Mouse (Mus musculus) heart, embryonic 10.5 days (tissue): ENCODE data around the gene Lrr1. TPM values are rescaled to one million over a fixed set of nuclear protein-coding genes. Genes with fewer than 3 reads are reported as not detected.
A peak's percentile ranks its signal among the peaks of the same experiment; 100 is the strongest.
"Not testable (repeated sequence)": the region's sequence is repeated elsewhere in the genome, so short reads cannot be mapped to it uniquely, and the experiment has no call there.

Experiments
- DNase-seq: peaks from one replicate; pipeline ENCODE4 v3.0.0-alpha.2; 2017; ENCODE audit warnings: low spot score
- H3K27ac ChIP-seq: fragments of 300-500 bp; sonication (generic); 2 replicates; pipeline ENCODE4 v1.5.1; 2016; ENCODE audit warnings: mild to moderate bottlenecking
- H3K27me3 ChIP-seq: fragments of 300-500 bp; sonication (generic); 2 replicates; pipeline ENCODE4 v1.6.1; 2016; ENCODE audit warnings: mild to moderate bottlenecking; ENCODE audit not compliant: poor library complexity, insufficient read depth, severe bottlenecking
- H3K36me3 ChIP-seq: fragments of 300-500 bp; sonication (generic); 2 replicates; pipeline ENCODE4 v1.6.1; 2016; ENCODE audit warnings: mild to moderate bottlenecking, moderate library complexity
- H3K4me1 ChIP-seq: fragments of 300-500 bp; sonication (generic); 2 replicates; pipeline ENCODE4 v1.6.1; 2016; ENCODE audit warnings: mild to moderate bottlenecking
- H3K4me3 ChIP-seq: fragments of 300-500 bp; sonication (generic); 2 replicates; pipeline ENCODE4 v1.5.1; 2016; ENCODE audit warnings: mild to moderate bottlenecking, moderate library complexity
- H3K9me3 ChIP-seq: fragments of 300-500 bp; sonication (generic); 2 replicates; pipeline ENCODE4 v1.6.1; 2016; ENCODE audit warnings: mild to moderate bottlenecking, moderate library complexity
- WGBS: fragments of 180-500 bp; shearing (Covaris S2); methylation state at CpG from one replicate; pipeline ENCODE4 v1.1.7; 2016; 5-methylcytosine and 5-hydroxymethylcytosine counted together
- polyA plus RNA-seq: library from polyadenylated mRNA; unstranded; fragments of >200 nt; fragmentation: Nextera tagmentation; extraction: Ambion mirVana; gene quantifications from 2 replicates; pipeline ENCODE4 v1.2.1, GENCODE M21; 2016

Lrr1 gene
- polyA plus RNA-seq, 1 experiment from 2014 or later = 24.3 TPM

DNA sequence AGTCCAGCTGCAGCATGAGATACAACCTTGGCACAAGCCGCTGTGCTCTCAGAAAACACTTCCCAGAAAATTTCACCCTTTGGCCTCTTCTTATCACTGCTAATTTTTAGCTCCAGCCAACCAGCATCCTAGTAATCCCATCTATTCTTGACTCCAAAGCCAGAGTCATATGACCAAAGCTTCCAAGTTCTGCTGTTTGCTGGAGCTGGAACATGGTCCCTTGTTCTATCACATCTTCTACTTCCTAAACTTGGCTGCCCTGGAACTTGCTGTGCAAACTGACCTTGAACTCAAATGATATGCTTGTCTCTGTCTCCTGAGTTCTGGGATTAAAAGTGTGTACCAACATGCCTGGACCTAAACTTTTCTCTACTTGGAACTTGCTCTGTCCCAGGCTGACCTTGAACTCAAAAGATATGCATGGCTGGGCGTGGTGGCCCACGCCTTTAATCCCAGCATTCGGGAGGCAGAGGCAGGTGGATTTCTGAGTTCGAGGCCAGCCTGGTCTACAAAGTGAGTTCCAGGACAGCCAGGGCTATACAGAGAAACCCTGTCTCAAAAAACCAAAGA, 21.4 kb upstream of the Lrr1 start:
- Histone ChIP-seq H3K4me3 (no peak overlapping the region), H3K27me3 (no peaks in the 10 kb centered on the region), H3K4me1 (no peaks in the 10 kb centered on the region), H3K36me3 (no peaks in the 10 kb centered on the region), H3K9me3 (no peaks in the 10 kb centered on the region), H3K27ac (no peak overlapping the region)
- 87% methylated on average over 5 of the region's 5 CpGs for WGBS
- DNase-seq = no peak

DNA sequence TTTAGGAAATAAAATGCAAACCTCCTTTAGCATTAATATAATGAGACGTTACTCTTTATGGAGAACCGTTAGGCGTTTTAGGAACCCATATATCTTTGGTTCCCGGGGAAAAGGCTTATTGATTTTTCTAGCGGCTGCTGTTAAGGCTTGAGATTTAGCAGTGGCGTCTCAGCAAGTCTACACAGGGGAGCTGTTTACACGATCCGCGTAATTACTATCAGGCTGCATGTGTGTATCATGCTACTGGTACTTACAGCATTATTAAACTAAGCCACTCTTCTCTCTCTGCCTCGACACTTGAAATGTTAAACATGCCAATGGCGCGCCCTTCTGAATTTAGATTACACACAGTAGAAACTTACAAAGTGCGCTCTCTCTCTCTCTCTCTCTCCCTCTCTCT, 18.6 kb upstream of the Lrr1 start:
- Histone ChIP-seq H3K36me3 (no peaks in the 10 kb centered on the region), H3K4me1 (no peaks in the 10 kb centered on the region), H3K9me3 (no peaks in the 10 kb centered on the region), H3K27ac (no peak overlapping the region), H3K27me3 (no peaks in the 10 kb centered on the region), H3K4me3 (no peak overlapping the region)
- DNase-seq = no peak
- WGBS = 79% methylated on average over 13 of the region's 13 CpGs

DNA sequence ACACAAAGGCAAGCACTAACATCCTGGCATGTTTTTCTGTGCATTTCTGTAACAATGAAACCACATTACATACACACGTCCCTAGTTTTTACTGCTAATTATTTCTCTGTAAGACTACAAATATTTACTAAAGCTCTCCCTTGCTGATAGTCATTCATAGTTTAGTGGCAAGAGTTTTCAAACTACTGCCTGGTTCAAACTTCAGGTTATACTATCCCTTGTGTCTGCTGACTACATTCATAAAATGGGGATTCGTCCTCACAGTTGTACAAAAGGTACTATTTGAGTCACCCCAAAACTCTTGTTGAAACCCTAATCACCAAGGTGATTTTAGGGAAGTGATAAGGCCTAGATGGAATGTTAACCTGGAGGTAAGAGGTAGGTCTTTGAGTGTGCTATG, 12.7 kb upstream of the Lrr1 start:
- peaks cover 3% of the 10 kb centered on the region; the same call in 1 of the 2 replicates for H3K4me1 ChIP-seq
- 86% methylated on average over 2 of the region's 2 CpGs for WGBS
- H3K4me3 ChIP-seq = no peak overlapping the region
- DNase-seq = no peak
- H3K27me3 ChIP-seq = no peaks in the 10 kb centered on the region
- H3K27ac ChIP-seq = no peak overlapping the region
- H3K9me3 ChIP-seq = no peaks in the 10 kb centered on the region
- H3K36me3 ChIP-seq = peaks cover 22% of the 10 kb centered on the region

DNA sequence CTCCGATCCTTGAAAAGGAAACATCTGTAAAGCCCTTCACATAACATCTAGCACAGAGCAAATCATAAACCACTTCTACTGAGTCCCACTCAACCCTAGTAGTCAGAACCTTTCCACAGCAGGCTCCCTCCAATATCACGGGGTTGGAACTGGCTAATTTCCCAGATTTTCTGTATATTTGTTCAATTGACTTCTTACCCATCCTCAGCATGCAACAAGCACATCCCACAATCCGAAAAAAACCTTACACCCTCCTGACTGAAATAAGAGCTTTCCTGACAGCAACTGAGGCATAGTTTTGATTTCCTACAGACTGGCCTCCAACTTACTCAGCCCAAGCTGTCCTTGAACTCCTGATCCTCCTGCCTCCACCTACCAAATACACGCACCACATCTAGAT, 12.2 kb upstream of the Lrr1 start:
- no peaks in the 10 kb centered on the region for H3K9me3 ChIP-seq
- no peak overlapping the region for H3K27ac ChIP-seq
- H3K4me1 ChIP-seq = peaks cover 3% of the 10 kb centered on the region; the same call in 1 of the 2 replicates
- H3K36me3 ChIP-seq = peaks cover 22% of the 10 kb centered on the region
- no peaks in the 10 kb centered on the region for H3K27me3 ChIP-seq
- no peak overlapping the region for H3K4me3 ChIP-seq
- DNase-seq = no peak
- WGBS = 86% methylated on average over 4 of the region's 4 CpGs

DNA sequence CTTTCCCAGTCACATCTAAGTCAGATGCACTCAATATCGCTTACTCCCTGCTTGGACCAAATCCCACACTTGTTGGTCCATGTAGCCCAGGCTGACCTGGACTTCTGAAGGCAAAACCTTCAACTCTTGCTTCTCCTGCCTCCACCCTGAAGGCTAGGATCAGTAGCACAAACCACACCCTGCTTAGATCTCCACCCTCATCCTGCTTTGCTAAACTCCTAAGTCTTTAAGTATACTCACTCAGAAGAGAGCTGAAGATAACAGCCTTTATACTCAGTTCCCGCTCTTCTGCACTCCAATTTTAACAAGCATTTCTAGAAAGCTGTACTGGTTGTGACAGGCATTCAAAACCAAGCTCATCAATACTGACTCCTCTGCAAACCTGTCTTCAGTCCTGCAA, 11.5 kb upstream of the Lrr1 start:
- H3K9me3 ChIP-seq = no peaks in the 10 kb centered on the region
- WGBS = 85% methylated on average over 2 of the region's 2 CpGs
- no peak overlapping the region for H3K27ac ChIP-seq
- no peak for DNase-seq
- H3K27me3 ChIP-seq = no peaks in the 10 kb centered on the region
- peaks cover 22% of the 10 kb centered on the region for H3K36me3 ChIP-seq
- H3K4me3 ChIP-seq = 0 out of 2 replicates have a peak overlapping the region, but pooled peaks have one; percentile 88
- H3K4me1 ChIP-seq = peaks cover 3% of the 10 kb centered on the region; the same call in 1 of the 2 replicates

DNA sequence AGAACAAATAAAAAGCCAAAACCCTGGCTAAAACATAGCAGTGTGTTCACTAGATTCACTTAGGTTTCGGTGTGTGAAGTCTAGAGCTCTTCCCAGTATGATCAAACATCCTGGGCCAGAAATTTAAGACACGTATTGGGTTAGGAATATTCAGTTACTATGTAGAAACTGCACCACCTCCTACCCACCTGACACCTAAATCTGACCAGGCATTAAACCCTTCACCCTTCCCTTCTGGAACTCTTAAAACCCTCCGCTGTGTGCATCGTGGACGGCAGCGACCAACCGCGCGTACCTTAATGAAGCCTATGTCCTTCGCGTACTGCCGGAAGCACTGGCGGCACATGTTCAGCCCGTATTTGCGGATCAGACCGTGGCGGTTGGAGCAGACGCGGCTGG, 10.2 kb upstream of the Lrr1 start:
- DNase-seq = no peak
- H3K4me1 ChIP-seq = peaks cover 3% of the 10 kb centered on the region; the same call in 1 of the 2 replicates
- peaks cover 22% of the 10 kb centered on the region for H3K36me3 ChIP-seq
- H3K9me3 ChIP-seq = no peaks in the 10 kb centered on the region
- H3K27ac ChIP-seq = peak overlapping the region; percentile 97
- no peaks in the 10 kb centered on the region for H3K27me3 ChIP-seq
- under 1% methylated on average over 19 of the region's 19 CpGs for WGBS
- H3K4me3 ChIP-seq = peak overlapping the region; percentile 88

DNA sequence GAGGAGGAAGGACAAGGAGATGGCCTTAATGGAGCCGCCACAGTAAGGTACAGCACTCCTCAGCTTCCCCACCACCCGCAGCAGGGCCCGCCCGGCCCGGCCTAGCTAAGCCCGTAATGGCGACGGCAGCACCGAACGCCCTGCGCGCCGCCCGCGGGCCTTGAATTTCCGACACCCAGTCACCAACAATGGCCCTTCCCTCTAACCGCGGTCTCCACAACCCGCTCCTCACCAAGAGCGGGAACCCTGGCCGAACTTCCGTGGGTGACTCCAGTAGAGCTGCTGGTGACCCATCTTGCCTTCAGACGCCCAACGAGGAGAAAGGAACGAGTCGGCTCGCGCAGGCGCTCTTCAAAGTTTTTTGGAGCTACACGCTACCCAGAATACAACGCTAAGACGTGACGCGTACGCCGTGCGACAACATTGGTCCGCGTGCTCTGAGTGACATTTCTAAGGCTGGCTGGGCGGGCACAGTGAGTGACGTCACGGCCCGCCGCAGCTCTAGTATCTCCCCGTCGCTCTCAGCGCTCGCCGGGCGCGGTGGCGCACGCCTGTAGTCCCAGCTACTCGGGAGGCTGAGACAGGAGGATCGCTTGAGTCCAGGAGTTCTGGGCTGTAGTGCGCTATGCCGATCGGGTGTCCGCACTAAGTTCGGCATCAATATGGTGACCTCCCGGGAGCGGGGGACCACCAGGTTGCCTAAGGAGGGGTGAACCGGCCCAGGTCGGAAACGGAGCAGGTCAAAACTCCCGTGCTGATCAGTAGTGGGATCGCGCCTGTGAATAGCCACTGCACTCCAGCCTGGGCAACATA, 9.6 kb upstream of the Lrr1 start, which contains the start of gene Rps29:
TSS of gene Rps29 (minus strand) at position 422 of the 813 bp plus-strand sequence.
- H3K4me1 ChIP-seq, H3K9me3 ChIP-seq, H3K27me3 ChIP-seq: not testable (repeated sequence)
- Histone ChIP-seq H3K27ac (peak within 1 kb of the TSS; percentile 97), H3K4me3 (peak within 1 kb of the TSS; percentile 88), H3K36me3 (peaks cover 22% of the 10 kb centered on the region)
- peak; percentile 99 for DNase-seq
- under 1% methylated on average over 59 of the region's 68 CpGs for WGBS

DNA sequence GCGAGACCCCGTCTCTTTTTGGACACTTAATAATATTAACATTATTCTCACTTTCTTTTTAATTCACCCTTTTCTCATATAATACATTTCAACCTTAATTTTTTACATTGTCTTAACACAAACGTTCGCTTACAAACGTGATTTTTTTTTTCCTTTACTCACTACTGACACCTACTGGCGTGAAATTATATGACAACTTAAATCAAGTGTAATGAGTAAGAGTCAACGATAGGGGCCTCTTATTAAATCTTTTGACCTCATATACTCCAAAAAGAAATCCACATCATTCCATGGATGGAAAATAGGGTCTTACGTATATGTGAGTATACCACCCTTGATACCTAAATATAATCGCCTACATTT, 9.1 kb upstream of the Lrr1 start:
- Histone ChIP-seq H3K4me1 (peaks cover 3% of the 10 kb centered on the region; the same call in 1 of the 2 replicates), H3K27ac (no peak overlapping the region), H3K27me3 (no peaks in the 10 kb centered on the region), H3K9me3 (no peaks in the 10 kb centered on the region), H3K4me3 (peak overlapping the region; percentile 35; the same call in 1 of the 2 replicates), H3K36me3 (peaks cover 22% of the 10 kb centered on the region)
- 6% methylated on average over 9 of the region's 9 CpGs for WGBS
- DNase-seq = no peak

DNA sequence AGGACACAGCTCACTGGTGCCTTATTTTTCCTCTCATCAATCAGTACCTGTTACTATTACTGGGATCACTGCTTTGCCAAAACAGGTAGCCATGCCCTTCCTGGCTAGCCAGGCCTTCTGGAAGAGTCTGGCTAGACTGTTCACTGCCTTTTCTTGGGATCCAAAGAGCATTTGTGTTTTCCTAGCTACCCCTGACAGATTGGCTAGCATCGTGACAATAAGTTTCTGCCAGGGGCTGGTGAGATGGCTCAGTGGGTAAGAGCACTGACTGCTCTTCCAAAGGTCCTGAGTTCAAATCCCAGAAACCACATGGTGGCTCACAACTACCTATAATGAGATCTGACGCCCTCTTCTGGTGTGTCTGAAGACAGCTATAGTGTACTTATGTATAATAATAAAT, 7.9 kb upstream of the Lrr1 start:
- not testable (repeated sequence) for H3K27ac ChIP-seq, H3K27me3 ChIP-seq, H3K9me3 ChIP-seq, H3K4me3 ChIP-seq, H3K4me1 ChIP-seq, DNase-seq
- peaks cover 20% of the 10 kb centered on the region for H3K36me3 ChIP-seq
- 74% methylated on average over 2 of the region's 2 CpGs for WGBS

DNA sequence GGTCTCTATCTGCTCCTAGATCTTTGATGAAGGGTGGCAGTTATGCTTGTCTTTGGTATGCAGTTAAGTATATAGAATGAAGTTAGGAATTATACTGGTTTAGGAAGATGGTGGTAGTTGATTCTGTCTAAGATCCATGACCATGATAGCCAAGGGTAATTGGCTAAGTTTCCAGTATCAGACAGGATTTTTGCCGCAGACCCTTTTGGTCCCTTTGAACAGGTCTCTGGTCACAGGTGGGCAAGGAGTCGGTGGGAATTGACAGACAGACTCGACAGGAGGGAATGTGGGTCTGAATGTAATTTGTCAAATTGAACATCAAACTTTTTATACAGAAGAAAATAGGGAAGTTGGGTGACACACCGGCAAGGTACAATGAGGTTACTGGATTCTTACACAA, 5.0 kb upstream of the Lrr1 start:
- 80% methylated on average over 4 of the region's 4 CpGs for WGBS

DNA sequence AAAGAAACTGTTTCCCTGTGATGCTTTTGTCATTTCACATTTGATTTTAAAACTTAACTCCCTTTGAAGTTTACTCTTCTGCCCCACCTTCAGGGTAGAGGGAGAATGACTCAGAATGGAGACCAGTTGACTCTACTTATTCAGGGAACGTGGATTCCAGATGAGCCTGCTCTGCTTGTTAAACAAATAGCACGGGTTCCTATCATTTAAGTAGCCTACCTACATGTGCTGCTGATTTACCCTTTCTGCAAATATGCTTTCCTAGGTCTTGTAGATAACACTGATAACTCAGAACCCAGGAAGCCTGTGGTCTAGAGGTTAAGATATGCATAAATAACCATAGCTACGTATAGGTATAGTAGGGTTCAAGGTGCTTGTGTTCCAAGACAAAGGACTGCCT, 3.7 kb upstream of the Lrr1 start:
- Histone ChIP-seq H3K4me1 (peaks cover 12% of the 10 kb centered on the region), H3K4me3 (no peak overlapping the region), H3K27me3 (no peaks in the 10 kb centered on the region), H3K36me3 (no peaks in the 10 kb centered on the region), H3K27ac (no peak overlapping the region), H3K9me3 (no peaks in the 10 kb centered on the region)
- DNase-seq = no peak
- 58% methylated on average over 3 of the region's 3 CpGs for WGBS

More for the DNA sequence above, 5.0 kb upstream of the Lrr1 start:
- H3K27ac ChIP-seq, H3K4me1 ChIP-seq, H3K9me3 ChIP-seq, H3K4me3 ChIP-seq, H3K36me3 ChIP-seq, DNase-seq, H3K27me3 ChIP-seq: not testable (repeated sequence)

DNA sequence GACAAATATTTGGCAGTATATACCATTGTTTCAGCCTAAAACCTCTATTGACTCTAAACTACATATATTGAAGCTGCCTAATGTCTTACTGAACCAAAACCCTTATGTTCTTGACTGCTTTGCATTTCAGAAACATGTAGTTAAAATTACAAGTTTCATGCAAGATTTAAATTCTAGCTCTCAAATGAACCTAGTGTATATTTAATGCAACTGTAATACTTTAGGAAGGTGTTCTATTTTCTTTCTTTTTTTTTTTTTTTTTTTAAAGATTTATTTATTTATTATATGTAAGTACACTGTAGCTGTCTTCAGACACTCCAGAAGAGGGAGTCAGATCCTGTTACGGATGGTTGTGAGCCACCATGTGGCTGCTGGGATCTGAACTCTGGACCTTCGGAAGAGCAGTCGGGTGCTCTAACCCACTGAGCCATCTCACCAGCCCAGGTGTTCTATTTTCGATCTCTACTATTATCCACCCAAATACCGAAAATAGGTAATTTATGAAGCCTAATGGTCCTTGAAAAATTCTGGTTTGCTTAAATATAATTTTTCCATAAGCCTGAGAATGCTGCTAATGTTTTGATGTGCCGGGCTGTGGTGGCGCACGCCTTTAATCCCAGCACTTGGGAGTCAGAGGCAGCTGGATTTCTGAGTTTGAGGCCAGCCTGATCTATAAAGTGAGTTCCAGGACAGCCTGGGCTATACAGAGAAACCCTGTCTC, 1.6 kb upstream of the Lrr1 start:
- 64% methylated on average over 8 of the region's 8 CpGs for WGBS

More for the DNA sequence above, 1.6 kb upstream of the Lrr1 start:
- not testable (repeated sequence) for H3K4me3 ChIP-seq, H3K27ac ChIP-seq, DNase-seq, H3K36me3 ChIP-seq, H3K9me3 ChIP-seq, H3K27me3 ChIP-seq
- peaks cover 14% of the 10 kb centered on the region for H3K4me1 ChIP-seq
